Mouse (Mus musculus) brain, embryonic 14.5 days (tissue): Measurements from ENCODE around the gene Olfr773. TPM values are rescaled to one million over a fixed set of nuclear protein-coding genes. Genes with fewer than 3 reads are reported as not detected.
"Not testable (repeated sequence)": the region's sequence is repeated elsewhere in the genome, so short reads cannot be mapped to it uniquely, and the experiment has no call there.

Source experiments
- DNase-seq: peaks from one replicate; pipeline ENCODE4 v3.0.0-alpha.2; 2011; ENCODE audit warnings: low read depth
- CTCF ChIP-seq: fragments of 200-500 bp; IDR thresholded peaks from 2 replicates; pipeline ENCODE4 v1.5.1; 2012; ENCODE audit warnings: inconsistent platforms, mild to moderate bottlenecking, moderate library complexity, borderline replicate concordance; ENCODE audit not compliant: insufficient read depth, insufficient read length; ENCODE audit errors: extremely low read depth
- POLR2A ChIP-seq: fragments of 200-500 bp; IDR thresholded peaks from 2 replicates; pipeline ENCODE4 v1.6.1; 2012; ENCODE audit warnings: mild to moderate bottlenecking, inconsistent platforms, borderline replicate concordance; ENCODE audit not compliant: poor library complexity, insufficient read depth, insufficient read length, severe bottlenecking; ENCODE audit errors: extremely low read depth
- polyA plus RNA-seq: library from polyadenylated mRNA; depleted of rRNA; stranded (reverse); fragments of >200 nt; gene quantifications from 2 replicates; pipeline ENCODE4 v1.2.3, GENCODE M21; 2012; rRNA removed

Olfr773 gene
- not detected in 2 replicates for polyA plus RNA-seq

DNA sequence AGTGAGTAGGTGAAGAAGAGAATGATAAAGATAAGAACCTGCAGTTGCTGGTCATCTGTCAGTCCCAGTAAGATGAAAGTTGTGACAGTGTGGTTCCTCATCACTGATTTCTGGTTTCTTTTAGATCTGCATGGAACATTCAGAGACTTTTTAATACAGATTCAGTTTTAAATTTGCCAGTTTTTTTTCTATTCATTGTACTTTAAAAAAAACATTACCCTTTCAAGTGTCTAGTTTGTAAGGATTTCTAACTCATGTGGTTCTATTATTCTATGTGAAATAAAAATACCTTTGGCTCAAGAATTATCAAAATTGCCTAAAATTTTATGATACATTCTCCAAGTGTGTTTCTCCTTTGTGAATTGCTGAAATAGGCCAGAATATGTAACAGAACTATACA, at the start of gene Olfr773:
Gene Olfr773 (minus strand): TSS at position 101 of the 400 bp plus-strand sequence.
- DNase-seq, result not testable (repeated sequence)

DNA sequence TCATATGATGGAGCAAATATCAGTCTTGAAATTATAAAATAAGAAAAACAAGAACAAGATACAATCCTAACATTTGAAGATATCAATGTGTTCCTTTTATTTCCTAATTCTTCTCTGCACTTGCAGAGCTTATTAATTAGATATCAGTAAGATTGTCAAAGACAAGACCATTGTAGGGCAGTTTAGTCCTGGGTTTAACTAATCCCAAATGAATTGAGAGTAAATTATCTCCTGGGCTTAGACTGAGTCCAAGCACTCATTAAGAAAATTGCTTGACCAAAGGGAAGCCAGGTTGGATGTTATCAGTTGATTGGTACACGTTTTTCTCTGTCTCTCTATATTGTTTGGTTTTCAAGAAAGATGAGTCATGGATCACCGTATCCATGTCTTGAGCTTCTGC, 48.7 kb upstream of the Olfr773 start, which contains the start of gene Olfr774:
Gene Olfr774 (plus strand): TSS at position 301 of the 400 bp plus-strand sequence.
- no peak for TF ChIP-seq CTCF
- no peak for TF ChIP-seq POLR2A
- no peak for DNase-seq

DNA sequence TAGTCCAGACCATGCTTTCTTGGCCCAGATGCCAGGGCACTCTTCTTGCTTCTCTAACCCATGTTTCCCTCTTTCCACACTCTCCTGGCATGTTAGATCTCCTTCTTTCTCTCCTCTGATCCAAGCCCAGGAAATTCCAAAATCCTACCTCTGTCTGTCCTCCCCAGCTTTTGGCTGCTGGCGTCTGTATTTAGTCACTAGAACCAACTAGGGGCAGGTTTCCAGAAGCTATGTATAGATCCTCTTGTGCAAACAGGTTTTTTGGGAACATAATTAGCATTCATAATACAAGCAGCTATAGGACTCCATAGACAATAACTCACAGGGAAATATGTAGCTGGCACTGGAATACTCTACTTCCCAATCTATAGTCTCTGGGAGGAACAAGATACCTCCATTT, 43.5 kb upstream of the Olfr773 start:
- DNase-seq, result no peak
- TF ChIP-seq POLR2A (no peak), CTCF (no peak)

DNA sequence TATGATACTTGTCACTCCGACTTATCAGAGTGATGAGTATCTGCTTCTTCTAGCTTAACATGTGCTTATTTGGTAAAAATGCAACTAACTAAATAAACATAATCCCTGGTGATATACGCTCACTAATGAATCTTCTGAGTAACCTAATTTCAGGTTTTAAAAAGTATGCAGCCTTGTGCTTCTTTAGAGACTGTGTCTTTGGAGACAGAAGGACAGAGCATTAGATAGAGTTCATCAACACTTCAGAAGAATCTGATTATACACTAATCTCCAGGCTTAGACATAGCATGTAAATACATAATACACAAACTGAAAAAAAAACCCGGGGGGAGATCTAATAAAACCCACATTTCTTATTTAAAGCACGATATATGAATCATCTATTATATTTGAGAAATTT, 9.4 kb downstream of the Olfr773 start, which contains the start of gene Olfr772:
Gene Olfr772 (minus strand): TSS at position 101 of the 400 bp plus-strand sequence.
- not testable (repeated sequence) for DNase-seq

DNA sequence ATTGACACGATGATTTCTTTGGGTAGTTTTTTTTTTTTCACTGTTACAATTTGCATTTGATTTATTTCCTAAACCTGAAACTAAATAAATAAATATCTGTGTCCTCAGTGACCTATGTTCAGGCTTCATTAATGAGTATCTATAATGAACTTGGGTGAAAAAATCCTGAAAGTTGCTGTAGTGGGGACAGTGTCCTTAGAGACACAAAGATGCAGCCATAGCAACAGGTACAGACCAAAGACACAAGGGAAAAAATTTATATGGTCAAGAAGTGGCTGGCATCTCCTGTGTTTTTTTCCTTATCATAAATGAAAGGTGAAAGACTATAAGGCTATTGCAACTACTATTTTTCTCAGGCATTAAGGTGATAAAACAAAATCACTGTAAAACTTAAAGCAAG, 22.6 kb downstream of the Olfr773 start, which contains the start of gene Olfr771:
Gene Olfr771 (minus strand): TSS at position 101 of the 400 bp plus-strand sequence.
- TF ChIP-seq CTCF (no peak), POLR2A (no peak)
- no peak for DNase-seq

DNA sequence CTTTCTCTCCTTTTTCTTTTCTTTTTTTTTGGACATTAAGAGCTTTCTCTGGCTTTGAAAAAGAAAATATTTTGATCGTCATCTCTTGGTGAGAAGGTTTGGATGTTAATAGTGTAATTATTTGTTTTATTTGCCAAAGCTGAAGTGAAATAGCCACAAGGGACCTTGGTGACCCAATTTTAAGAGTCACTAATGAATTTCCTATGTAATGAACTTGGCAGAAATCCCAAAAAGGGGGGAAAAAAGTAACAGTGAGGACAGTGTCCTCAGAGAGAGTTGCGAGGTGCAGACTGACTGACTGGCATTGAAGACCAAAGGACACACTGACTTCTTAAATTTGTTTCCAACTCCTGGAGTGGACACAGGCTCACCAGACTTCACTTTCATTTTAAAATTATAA, 48.3 kb downstream of the Olfr773 start, which contains the start of gene Olfr770:
Gene Olfr770 (minus strand): TSS at position 101 of the 400 bp plus-strand sequence.
- TF ChIP-seq POLR2A (no peak), CTCF (no peak)
- no peak for DNase-seq

Other genes with a start within 250 kb of the Olfr773 start
- gene Mettl7b, start 226.4 kb downstream of the Olfr773 start, polyA plus RNA-seq, result 0.08 TPM in 1 of 2 replicates, not detected in the other
- not detected in 2 replicates for gene Olfr9, start 198.0 kb downstream of the Olfr773 start, polyA plus RNA-seq
- not detected in 2 replicates for gene Olfr763, start 176.6 kb downstream of the Olfr773 start, polyA plus RNA-seq
- gene Olfr764-ps1, start 147.5 kb downstream of the Olfr773 start, polyA plus RNA-seq, result not detected in 2 replicates
- not detected in 2 replicates for gene Olfr765, start 137.4 kb downstream of the Olfr773 start, polyA plus RNA-seq
- not detected in 2 replicates for gene Olfr766-ps1, start 118.4 kb downstream of the Olfr773 start, polyA plus RNA-seq
- not detected in 2 replicates for gene Olfr767, start 104.5 kb downstream of the Olfr773 start, polyA plus RNA-seq
- gene Olfr768, start 88.0 kb downstream of the Olfr773 start, polyA plus RNA-seq, result not detected in 2 replicates
- not detected in 2 replicates for gene Olfr769, start 69.6 kb downstream of the Olfr773 start, polyA plus RNA-seq
- not detected in 2 replicates for gene Olfr770, start 48.4 kb downstream of the Olfr773 start, polyA plus RNA-seq
- gene Olfr771, start 22.7 kb downstream of the Olfr773 start, polyA plus RNA-seq, result not detected in 2 replicates
- not detected in 2 replicates for gene Olfr772, start 9.5 kb downstream of the Olfr773 start, polyA plus RNA-seq
- not detected in 2 replicates for gene Olfr774, start 48.8 kb upstream of the Olfr773 start, polyA plus RNA-seq
- gene Olfr775, start 61.0 kb upstream of the Olfr773 start, polyA plus RNA-seq, result not detected in 2 replicates
- not detected in 2 replicates for gene Olfr776, start 71.7 kb upstream of the Olfr773 start, polyA plus RNA-seq
- not detected in 2 replicates for gene Olfr777, start 84.1 kb upstream of the Olfr773 start, polyA plus RNA-seq
- not detected in 2 replicates for gene Olfr780, start 130.7 kb upstream of the Olfr773 start, polyA plus RNA-seq
- not detected in 2 replicates for gene Olfr781, start 141.4 kb upstream of the Olfr773 start, polyA plus RNA-seq
- gene Olfr782, start 161.4 kb upstream of the Olfr773 start, polyA plus RNA-seq, result not detected in 2 replicates
- 0.08 and 0.16 TPM in 2 replicates for gene Olfr784, start 196.7 kb upstream of the Olfr773 start, polyA plus RNA-seq
- not detected in 2 replicates for gene Olfr785, start 218.0 kb upstream of the Olfr773 start, polyA plus RNA-seq
- not detected in 2 replicates for gene Olfr786, start 239.9 kb upstream of the Olfr773 start, polyA plus RNA-seq